Mouse (Mus musculus) gastrocnemius, postnatal 4 days (tissue): ENCODE data around the gene Jade1. TPM values are rescaled to one million over a fixed set of nuclear protein-coding genes. Genes with fewer than 3 reads are reported as not detected.

Experiments used
- DNase-seq, 2 experiments: peaks; one replicate each; pipeline ENCODE4 v3.0.0; 2021 to 2022; ENCODE audit warnings: low spot score in 2 of 2, mixed read lengths in 2 of 2
- total RNA-seq, 2 experiments: library from RNA; stranded (reverse); gene quantifications; 2 replicates each; pipeline ENCODE4 v1.2.3; 2021

The Jade1 gene
- total RNA-seq, 2 experiments from 2014 or later, result 36.6 to 37.3 TPM

GRCm38 (mm10) chr3:41595010-41595409, 39.5 kb downstream of the Jade1 start:
- no peak for DNase-seq

- DNase-seq, result no peak
These were observed 41.5 kb downstream of the Jade1 start for GRCm38 (mm10) chr3:41597036-41597435.

- DNase-seq, result no peak
These were observed 42.9 kb downstream of the Jade1 start for GRCm38 (mm10) chr3:41598412-41598811.

- DNase-seq, result no peak
These were observed 43.7 kb downstream of the Jade1 start for GRCm38 (mm10) chr3:41599226-41599625.

- peak in 1 of 2 experiments; percentile 52 for DNase-seq
These were observed 44.5 kb downstream of the Jade1 start for GRCm38 (mm10) chr3:41599806-41600589.

- DNase-seq, result no peak
These were observed 45.9 kb downstream of the Jade1 start for GRCm38 (mm10) chr3:41601226-41602020.

GRCm38 (mm10) chr3:41602933-41603332, 47.4 kb downstream of the Jade1 start:
- DNase-seq, result no peak

GRCm38 (mm10) chr3:41603470-41604019, 48.0 kb downstream of the Jade1 start:
- DNase-seq, result no peak

GRCm38 (mm10) chr3:41604629-41605321, 49.2 kb downstream of the Jade1 start:
- DNase-seq, result no peak

- DNase-seq, result no peak
These were observed 50.2 kb downstream of the Jade1 start for GRCm38 (mm10) chr3:41605601-41606329.

- no peak for DNase-seq
These were observed 50.8 kb downstream of the Jade1 start for GRCm38 (mm10) chr3:41606330-41606664.

- DNase-seq, result no peak
These were observed 51.5 kb downstream of the Jade1 start for GRCm38 (mm10) chr3:41607050-41607449.

GRCm38 (mm10) chr3:41607467-41607866, 51.9 kb downstream of the Jade1 start:
- DNase-seq, result no peak

- DNase-seq, result no peak
These were observed 53.5 kb downstream of the Jade1 start for GRCm38 (mm10) chr3:41609071-41609470.

GRCm38 (mm10) chr3:41612211-41612610, 56.7 kb downstream of the Jade1 start:
- DNase-seq, result no peak

- DNase-seq, result no peak
These were observed 58.2 kb downstream of the Jade1 start for GRCm38 (mm10) chr3:41613706-41614105.

GRCm38 (mm10) chr3:41614230-41614985, 58.9 kb downstream of the Jade1 start:
- no peak for DNase-seq

GRCm38 (mm10) chr3:41618036-41618435, 62.5 kb downstream of the Jade1 start:
- no peak for DNase-seq

GRCm38 (mm10) chr3:41618488-41618887, 63.0 kb downstream of the Jade1 start:
- no peak for DNase-seq

- no peak for DNase-seq
These were observed 65.4 kb downstream of the Jade1 start for GRCm38 (mm10) chr3:41620971-41621370.
